Mouse (Mus musculus): ENCODE results near the gene Trim67.

DNA sequence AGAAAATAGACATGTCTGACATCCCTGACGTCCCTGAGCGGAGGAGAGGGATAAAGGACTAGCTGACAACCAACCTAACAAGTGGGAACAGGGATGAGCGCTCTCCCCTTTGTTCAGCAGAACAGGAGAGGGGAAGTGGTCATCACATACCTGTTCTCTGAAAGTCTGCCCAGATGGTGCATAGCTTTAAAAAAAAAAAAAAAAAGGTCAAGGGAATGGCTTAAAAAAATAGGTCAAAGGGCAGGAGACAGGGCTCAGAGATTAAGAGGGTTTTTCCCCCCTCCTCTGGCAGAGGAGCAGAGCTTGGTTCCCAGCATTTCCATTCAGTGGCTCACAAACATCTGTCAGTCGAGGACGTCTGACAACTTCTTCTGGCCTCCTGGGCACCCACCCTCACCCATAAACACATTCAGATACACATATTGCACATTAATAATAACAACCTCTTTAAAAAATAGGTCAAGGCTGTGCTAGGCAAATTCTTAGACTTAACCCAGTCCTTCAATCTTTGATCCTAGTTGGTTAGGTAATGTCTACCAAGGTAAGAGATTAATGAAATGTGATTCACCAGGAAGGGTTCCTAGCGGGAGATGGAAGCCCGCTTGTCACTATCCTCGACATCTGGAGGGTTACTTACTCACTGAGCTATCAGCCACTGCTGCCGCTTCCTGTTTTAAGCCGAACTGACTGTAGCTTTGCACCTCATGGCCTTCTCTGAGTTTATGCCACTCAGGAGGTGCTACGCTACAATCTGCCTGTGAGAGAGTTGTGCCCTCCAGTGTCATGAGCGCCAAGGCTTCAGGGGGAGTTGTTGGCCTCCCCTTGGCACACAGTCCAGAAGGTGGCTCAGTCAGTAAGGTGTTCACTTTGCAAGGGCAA lies 11.2 kb downstream of the Trim67 start:
- TF ChIP-seq CTCF (IDR thresholded peaks at IDR 0.05; ENCODE audit: insufficient read depth, low read length) (no peak), POLR2A (IDR thresholded peaks at IDR 0.05; ENCODE audit: borderline replicate concordance, extremely low read depth, low read depth, low read length) (no peak)

Data from lung, adult 2 months (tissue).